Mouse (Mus musculus) embryonic facial prominence, embryonic 13.5 days (tissue): ENCODE results near the gene Tmtc2. TPM values are rescaled to one million over a fixed set of nuclear protein-coding genes. Genes with fewer than 3 reads are reported as not detected.

Experiments used
- ATAC-seq: fragments of 200-750 bp; cut with Nextera tagmentation; 2 replicates; pipeline ENCODE4 v1.8.0; 2017; ENCODE audit warnings: low read depth; ENCODE audit not compliant: insufficient number of reproducible peaks, insufficient read depth, low FRiP score, low TSS enrichment
- H3K27ac ChIP-seq: fragments of 300-500 bp; sonication (generic); 2 replicates; pipeline ENCODE4 v1.5.1; 2015; ENCODE audit warnings: moderate library complexity, mild to moderate bottlenecking, inconsistent platforms
- H3K27me3 ChIP-seq: fragments of 300-500 bp; sonication (generic); 2 replicates; pipeline ENCODE4 v1.6.1; 2015; ENCODE audit warnings: mild to moderate bottlenecking, inconsistent platforms
- H3K36me3 ChIP-seq: fragments of 300-500 bp; sonication (generic); 2 replicates; pipeline ENCODE4 v1.6.1; 2015; ENCODE audit warnings: mild to moderate bottlenecking, inconsistent platforms
- H3K4me1 ChIP-seq: fragments of 300-500 bp; sonication (generic); 2 replicates; pipeline ENCODE4 v1.6.1; 2015; ENCODE audit warnings: inconsistent platforms
- H3K4me2 ChIP-seq: fragments of 300-500 bp; sonication (generic); 2 replicates; pipeline ENCODE4 v1.6.1; 2015; ENCODE audit warnings: moderate library complexity, mild to moderate bottlenecking, inconsistent platforms
- H3K4me3 ChIP-seq: fragments of 300-500 bp; sonication (generic); 2 replicates; pipeline ENCODE4 v1.5.1; 2015; ENCODE audit warnings: mild to moderate bottlenecking, inconsistent platforms
- H3K9ac ChIP-seq: fragments of 300-500 bp; sonication (generic); 2 replicates; pipeline ENCODE4 v1.6.1; 2015; ENCODE audit warnings: mild to moderate bottlenecking, inconsistent platforms
- H3K9me3 ChIP-seq: fragments of 300-500 bp; sonication (generic); 2 replicates; pipeline ENCODE4 v1.6.1; 2016; ENCODE audit warnings: inconsistent platforms
- WGBS: fragments of 180-500 bp; shearing (Covaris S2); methylation state at CpG from one replicate; pipeline ENCODE4 v1.1.7; 2015; ENCODE audit warnings: mixed read lengths; 5-methylcytosine and 5-hydroxymethylcytosine counted together
- polyA plus RNA-seq: library from polyadenylated mRNA; unstranded; fragments of >200 nt; fragmentation: Nextera tagmentation; extraction: Ambion mirVana; gene quantifications from 2 replicates; pipeline ENCODE4 v1.2.1, GENCODE M21; 2015

Gene Tmtc2
- polyA plus RNA-seq, 1 experiment from 2014 or later, result 17.0 TPM

- ATAC-seq, result no peak
- WGBS, result 32% methylated on average over 14 of the region's 14 CpGs
- no peaks in the 10 kb centered on the region for H3K9me3 ChIP-seq
- H3K27me3 ChIP-seq, result no peaks in the 10 kb centered on the region
- no peaks in the 10 kb centered on the region for H3K36me3 ChIP-seq
- no peak overlapping the region for H3K9ac ChIP-seq
- no peak overlapping the region for H3K4me3 ChIP-seq
- H3K27ac ChIP-seq, result no peak overlapping the region; the same call in 1 of the 2 replicates
- 0 out of 2 replicates have a peak, but pooled peaks cover 5% of the 10 kb centered on the region for H3K4me1 ChIP-seq
- H3K4me2 ChIP-seq, result peak overlapping the region; percentile 32; the same call in 1 of the 2 replicates
Observed at GRCm38 (mm10) chr10:105489970-105490735, 84.1 kb downstream of the Tmtc2 start.

DNA sequence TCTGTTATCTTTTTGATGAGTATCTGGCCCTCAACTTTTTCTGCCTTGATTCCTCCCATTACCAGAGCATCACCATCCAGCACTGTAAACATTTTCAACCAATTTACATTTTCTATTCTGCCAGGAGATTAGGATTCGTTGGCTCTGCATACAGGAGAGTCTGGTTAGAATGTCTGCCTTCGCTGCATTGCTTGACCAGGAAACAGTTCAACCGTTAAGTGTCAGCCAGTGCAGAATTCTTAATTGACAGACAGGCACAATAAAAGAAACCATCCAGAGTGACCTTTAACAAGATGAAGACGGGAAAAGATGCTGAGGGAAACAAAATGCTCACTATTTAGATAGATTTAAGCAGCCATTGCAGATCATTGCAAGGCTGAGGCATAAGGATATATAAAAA is 87.3 kb downstream of the Tmtc2 start:
- H3K4me3 ChIP-seq, result no peak overlapping the region
- no peaks in the 10 kb centered on the region for H3K9me3 ChIP-seq
- no peaks in the 10 kb centered on the region for H3K27me3 ChIP-seq
- H3K36me3 ChIP-seq, result 0 out of 2 replicates have a peak, but pooled peaks cover 4% of the 10 kb centered on the region
- 51% methylated on average over 4 of the region's 4 CpGs for WGBS
- H3K9ac ChIP-seq, result no peak overlapping the region
- no peak for ATAC-seq
- no peak overlapping the region for H3K4me2 ChIP-seq
- no peak overlapping the region for H3K27ac ChIP-seq
- H3K4me1 ChIP-seq, result 0 out of 2 replicates have a peak, but pooled peaks cover 5% of the 10 kb centered on the region

DNA sequence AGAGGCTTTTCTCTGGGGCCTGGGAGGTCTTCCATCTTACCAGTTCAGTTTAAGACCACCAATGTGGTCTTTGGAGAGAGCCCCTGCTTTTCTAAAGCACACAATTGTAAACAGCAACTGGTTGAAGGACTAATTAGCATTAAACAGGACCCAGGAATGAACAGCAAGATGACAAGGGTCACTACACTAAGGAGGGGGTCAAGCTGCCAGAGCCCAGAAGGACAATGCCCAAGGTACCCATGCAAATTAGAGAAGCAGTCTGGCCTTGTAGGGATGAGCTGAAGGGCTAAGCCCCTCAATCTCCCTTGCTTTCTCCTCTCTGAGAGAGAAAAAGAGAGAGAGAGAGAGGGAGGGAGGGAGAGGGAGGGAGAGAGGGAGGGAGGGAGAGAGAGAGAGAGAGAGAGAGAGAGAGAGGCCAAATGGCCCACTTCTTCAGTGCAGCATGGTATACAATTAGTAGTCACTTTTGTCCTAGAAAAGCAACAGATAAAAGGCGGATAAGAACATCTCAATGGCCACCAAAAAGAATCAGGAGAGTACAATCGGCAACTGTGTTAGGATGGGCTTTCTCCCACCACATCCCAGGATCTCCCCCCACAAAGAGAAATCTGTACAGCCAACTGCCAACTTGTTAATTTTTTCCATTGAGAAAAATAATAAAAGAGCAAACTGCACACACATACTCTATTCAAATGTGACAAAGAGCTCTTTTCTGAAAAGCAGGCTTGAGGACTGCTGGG is 89.7 kb downstream of the Tmtc2 start:
- H3K4me2 ChIP-seq, result no peak overlapping the region
- no peak overlapping the region for H3K9ac ChIP-seq
- no peak overlapping the region for H3K27ac ChIP-seq
- no peak for ATAC-seq
- no peaks in the 10 kb centered on the region for H3K27me3 ChIP-seq
- 0 out of 2 replicates have a peak, but pooled peaks cover 4% of the 10 kb centered on the region for H3K36me3 ChIP-seq
- H3K9me3 ChIP-seq, result no peaks in the 10 kb centered on the region
- no peak overlapping the region for H3K4me3 ChIP-seq
- WGBS, result 72% methylated on average over 2 of the region's 2 CpGs
- no peaks in the 10 kb centered on the region for H3K4me1 ChIP-seq

DNA sequence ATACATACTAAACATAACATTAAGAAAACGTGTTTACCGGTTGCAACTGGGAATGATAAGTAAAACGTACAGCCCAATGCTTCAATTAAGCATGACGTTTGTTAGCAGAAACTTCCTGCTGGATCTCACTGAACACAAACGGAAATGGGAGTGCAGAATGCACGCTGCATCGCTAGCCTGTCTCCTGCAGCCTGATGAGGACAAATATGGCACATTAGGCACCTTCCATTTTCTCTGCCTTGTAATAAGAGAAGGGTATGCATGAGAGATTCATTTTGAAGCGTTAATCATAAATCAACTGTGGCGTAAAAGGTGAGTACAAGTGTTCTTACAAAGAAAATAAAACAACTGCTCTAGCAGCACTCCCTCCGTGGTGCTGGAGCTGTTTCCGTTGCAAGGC is 94.5 kb downstream of the Tmtc2 start:
- ATAC-seq, result no peak
- no peaks in the 10 kb centered on the region for H3K27me3 ChIP-seq
- no peak overlapping the region for H3K9ac ChIP-seq
- no peaks in the 10 kb centered on the region for H3K4me1 ChIP-seq
- H3K27ac ChIP-seq, result no peak overlapping the region
- H3K36me3 ChIP-seq, result peaks cover 4% of the 10 kb centered on the region; the same call in 1 of the 2 replicates
- no peak overlapping the region for H3K4me2 ChIP-seq
- no peak overlapping the region for H3K4me3 ChIP-seq
- 60% methylated on average over 11 of the region's 11 CpGs for WGBS
- no peaks in the 10 kb centered on the region for H3K9me3 ChIP-seq

DNA sequence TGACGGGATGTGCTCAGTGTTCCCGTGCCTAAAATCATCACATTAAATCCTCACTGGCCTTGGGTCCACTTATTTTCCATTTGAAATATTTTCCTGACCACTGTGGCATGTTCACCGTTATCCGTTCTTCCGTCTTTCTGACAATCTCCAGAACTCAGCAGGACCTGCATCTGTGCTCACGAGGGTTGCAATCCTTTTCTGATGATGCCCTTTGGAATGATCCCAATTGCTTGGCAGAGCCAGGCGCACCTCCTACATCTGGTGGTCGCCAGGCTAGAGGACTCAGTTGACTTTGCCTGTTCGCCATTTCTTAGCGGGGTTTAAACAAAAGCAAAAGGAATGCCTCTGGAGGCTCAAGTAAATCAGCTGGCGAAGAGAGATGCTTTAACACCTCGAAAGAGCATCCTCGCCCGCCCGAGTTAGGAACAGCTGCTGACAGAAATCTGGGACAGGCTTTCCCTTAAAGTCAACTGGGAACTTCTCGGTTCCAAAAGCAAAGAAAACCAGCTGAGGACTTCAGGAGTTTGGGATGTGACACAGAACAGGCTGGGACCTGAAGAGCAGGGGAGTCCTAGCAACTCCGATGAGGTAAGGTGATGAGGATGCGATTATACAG is 96.5 kb downstream of the Tmtc2 start:
- Histone ChIP-seq H3K36me3 (peaks cover 4% of the 10 kb centered on the region; the same call in 1 of the 2 replicates), H3K27me3 (no peaks in the 10 kb centered on the region), H3K4me2 (no peak overlapping the region), H3K27ac (no peak overlapping the region), H3K9ac (no peak overlapping the region), H3K4me1 (0 out of 2 replicates have a peak, but pooled peaks cover 6% of the 10 kb centered on the region), H3K4me3 (no peak overlapping the region), H3K9me3 (no peaks in the 10 kb centered on the region)
- no peak for ATAC-seq
- 87% methylated on average over 18 of the region's 18 CpGs for WGBS

DNA sequence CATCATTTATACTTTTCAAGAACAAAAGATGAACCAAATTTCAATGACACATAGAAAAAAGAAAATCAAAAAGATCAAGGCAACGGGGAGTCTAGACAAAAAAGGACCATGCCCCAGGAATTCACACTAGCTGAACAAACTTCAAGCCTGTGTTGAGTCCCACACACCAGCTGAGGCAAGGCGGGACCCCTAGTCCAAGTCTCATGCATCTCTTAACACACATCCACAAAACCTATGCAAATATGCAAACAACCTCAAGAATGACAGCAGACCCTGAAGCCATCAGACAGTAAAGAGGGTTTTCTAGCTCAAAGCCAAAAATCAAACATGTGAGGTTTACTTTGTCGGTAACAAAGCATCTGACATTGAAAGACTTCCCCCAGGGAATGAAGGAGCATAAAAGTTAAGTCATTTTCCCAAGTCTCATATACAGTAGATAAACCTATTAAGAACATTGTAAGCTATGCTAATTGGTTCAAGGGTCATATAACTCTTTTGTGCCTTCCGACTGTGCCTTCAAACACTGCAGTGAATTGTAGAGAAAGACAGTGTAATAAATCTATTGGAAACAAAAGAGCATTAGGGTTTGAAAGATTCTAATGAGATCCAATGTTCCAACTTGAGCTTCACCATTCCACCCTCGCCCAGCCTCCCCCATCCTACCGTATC is 100.0 kb downstream of the Tmtc2 start:
- Histone ChIP-seq H3K27me3 (no peaks in the 10 kb centered on the region), H3K27ac (no peak overlapping the region), H3K36me3 (no peaks in the 10 kb centered on the region; the same call in 1 of the 2 replicates), H3K9ac (no peak overlapping the region), H3K9me3 (no peaks in the 10 kb centered on the region), H3K4me1 (0 out of 2 replicates have a peak, but pooled peaks cover 6% of the 10 kb centered on the region), H3K4me3 (no peak overlapping the region), H3K4me2 (no peak overlapping the region)
- no peak for ATAC-seq
- WGBS, result 78% methylated on average over 6 of the region's 6 CpGs

DNA sequence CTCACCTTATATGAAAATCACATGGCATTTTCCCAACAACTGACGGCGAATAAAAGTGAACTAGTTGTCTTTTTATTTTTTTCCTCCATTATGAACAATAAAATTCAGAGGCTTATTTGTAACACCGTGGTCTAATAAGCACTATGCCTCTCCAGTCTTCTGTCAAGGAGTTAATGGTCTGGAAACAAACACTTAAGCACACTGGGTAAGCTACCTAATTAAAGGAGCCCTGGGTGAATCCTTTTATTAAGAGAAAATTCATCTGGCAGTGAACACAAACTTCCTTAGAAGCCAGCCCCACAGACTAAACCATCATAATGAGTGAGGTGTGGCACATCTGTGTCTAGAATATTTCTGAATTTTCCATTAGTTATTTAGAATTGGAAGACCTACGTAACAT is 109.9 kb downstream of the Tmtc2 start:
- Histone ChIP-seq H3K27me3 (no peaks in the 10 kb centered on the region), H3K4me3 (no peak overlapping the region), H3K27ac (no peak overlapping the region), H3K4me2 (no peak overlapping the region), H3K36me3 (peaks cover 4% of the 10 kb centered on the region; the same call in 1 of the 2 replicates), H3K9me3 (no peaks in the 10 kb centered on the region), H3K4me1 (no peaks in the 10 kb centered on the region), H3K9ac (no peak overlapping the region)
- 89% methylated on average over 4 of the region's 4 CpGs for WGBS
- ATAC-seq, result no peak

GRCm38 (mm10) chr10:105453441-105453840 is 120.8 kb downstream of the Tmtc2 start:
- no peak overlapping the region for H3K4me3 ChIP-seq
- H3K4me2 ChIP-seq, result no peak overlapping the region
- H3K4me1 ChIP-seq, result no peaks in the 10 kb centered on the region
- no peak for ATAC-seq
- no peaks in the 10 kb centered on the region for H3K36me3 ChIP-seq
- no peaks in the 10 kb centered on the region for H3K27me3 ChIP-seq
- H3K9ac ChIP-seq, result no peak overlapping the region
- H3K9me3 ChIP-seq, result no peaks in the 10 kb centered on the region
- WGBS, result 80% methylated on average over 8 of the region's 8 CpGs
- no peak overlapping the region for H3K27ac ChIP-seq

GRCm38 (mm10) chr10:105447191-105447590 is 127.1 kb downstream of the Tmtc2 start:
- 80% methylated on average over 2 of the region's 2 CpGs for WGBS
- Histone ChIP-seq H3K4me3 (no peak overlapping the region), H3K9ac (no peak overlapping the region), H3K36me3 (no peaks in the 10 kb centered on the region), H3K9me3 (no peaks in the 10 kb centered on the region), H3K27me3 (no peaks in the 10 kb centered on the region), H3K4me1 (no peaks in the 10 kb centered on the region), H3K4me2 (no peak overlapping the region), H3K27ac (no peak overlapping the region)
- ATAC-seq, result no peak

- Histone ChIP-seq H3K36me3 (no peaks in the 10 kb centered on the region), H3K9me3 (no peaks in the 10 kb centered on the region), H3K27ac (no peak overlapping the region), H3K4me3 (no peak overlapping the region), H3K4me1 (no peaks in the 10 kb centered on the region), H3K27me3 (no peaks in the 10 kb centered on the region), H3K4me2 (no peak overlapping the region), H3K9ac (no peak overlapping the region)
- WGBS, result 64% methylated on average over 3 of the region's 3 CpGs
- no peak for ATAC-seq
Observed at GRCm38 (mm10) chr10:105444309-105444708, 129.9 kb downstream of the Tmtc2 start.

DNA sequence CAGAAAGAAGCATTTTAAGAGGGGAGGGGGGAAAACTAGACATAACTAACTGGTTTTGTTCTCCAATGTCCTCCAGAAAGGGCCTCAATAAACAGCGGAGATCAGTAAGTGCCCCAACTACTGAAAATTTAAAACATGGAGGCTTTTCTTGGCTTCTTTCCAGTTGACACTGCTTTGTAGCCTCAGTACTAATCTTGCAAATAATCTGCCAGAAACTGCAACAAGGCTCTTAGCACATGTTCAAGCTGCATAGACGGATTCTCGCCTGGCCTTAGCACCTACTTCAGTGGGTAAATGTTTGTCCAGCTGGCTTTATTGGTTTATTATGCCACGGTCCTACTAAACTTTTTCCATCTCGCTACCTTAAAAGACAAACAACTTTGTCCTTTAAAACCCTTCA is 139.4 kb downstream of the Tmtc2 start:
- Histone ChIP-seq H3K9me3 (no peaks in the 10 kb centered on the region), H3K27me3 (no peaks in the 10 kb centered on the region), H3K27ac (no peak overlapping the region), H3K4me2 (no peak overlapping the region), H3K9ac (no peak overlapping the region), H3K36me3 (no peaks in the 10 kb centered on the region), H3K4me3 (no peak overlapping the region), H3K4me1 (peaks cover 26% of the 10 kb centered on the region)
- WGBS, result 60% methylated on average over 5 of the region's 5 CpGs
- no peak for ATAC-seq
